Mouse (Mus musculus) 3134 (cell line): ENCODE data around the gene Ctdnep1.
"Not testable (repeated sequence)": the region's sequence is repeated elsewhere in the genome, so short reads cannot be mapped to it uniquely, and the experiment has no call there.

ENCODE experiments used
- DNase-seq: peaks from one replicate; pipeline ENCODE4 v3.0.0-alpha.2; 2011; ENCODE audit warnings: low spot score; ENCODE audit not compliant: insufficient read length; ENCODE audit errors: extremely low read depth

Ctdnep1 gene

GRCm38 (mm10) chr11:70005521-70005920, 24.6 kb downstream of the Ctdnep1 start:
- DNase-seq, result no peak

GRCm38 (mm10) chr11:70010033-70010432, 29.1 kb downstream of the Ctdnep1 start:
- DNase-seq, result no peak

- DNase-seq, result no peak
Observed at GRCm38 (mm10) chr11:70010548-70010947, 29.6 kb downstream of the Ctdnep1 start.

- no peak for DNase-seq
Observed at GRCm38 (mm10) chr11:70010961-70011360, 30.0 kb downstream of the Ctdnep1 start.

GRCm38 (mm10) chr11:70012931-70013330, 32.0 kb downstream of the Ctdnep1 start:
- DNase-seq, result no peak

- DNase-seq, result no peak
Observed at GRCm38 (mm10) chr11:70013408-70013807, 32.5 kb downstream of the Ctdnep1 start.

GRCm38 (mm10) chr11:70014051-70014450, 33.1 kb downstream of the Ctdnep1 start:
- DNase-seq, result no peak

GRCm38 (mm10) chr11:70014880-70015558, 34.1 kb downstream of the Ctdnep1 start, which contains the start of gene Acadvl:
Gene Acadvl (minus strand): TSS chr11:70015411.
- peak; percentile 85 for DNase-seq

GRCm38 (mm10) chr11:70015677-70016076, 34.7 kb downstream of the Ctdnep1 start:
- DNase-seq, result no peak

GRCm38 (mm10) chr11:70016177-70016576, 35.2 kb downstream of the Ctdnep1 start:
- DNase-seq, result not testable (repeated sequence)

- no peak for DNase-seq
Observed at GRCm38 (mm10) chr11:70016669-70017068, 35.7 kb downstream of the Ctdnep1 start, which contains the start of gene Dlg4. Gene Dlg4 (plus strand): TSS chr11:70016942.

- DNase-seq, result no peak
Observed at GRCm38 (mm10) chr11:70017199-70017767, 36.3 kb downstream of the Ctdnep1 start.

GRCm38 (mm10) chr11:70018131-70018990, 37.4 kb downstream of the Ctdnep1 start:
- DNase-seq, result peak; percentile 46

- no peak for DNase-seq
Observed at GRCm38 (mm10) chr11:70019495-70020021, 38.6 kb downstream of the Ctdnep1 start.

- DNase-seq, result no peak
Observed at GRCm38 (mm10) chr11:70020022-70020631, 39.2 kb downstream of the Ctdnep1 start.

- DNase-seq, result peak; percentile 67
Observed at GRCm38 (mm10) chr11:70020731-70021263, 39.8 kb downstream of the Ctdnep1 start.

- DNase-seq, result peak; percentile 95
Observed at GRCm38 (mm10) chr11:70021264-70022132, 40.5 kb downstream of the Ctdnep1 start.

- no peak for DNase-seq
Observed at GRCm38 (mm10) chr11:70023481-70024150, 42.7 kb downstream of the Ctdnep1 start.

GRCm38 (mm10) chr11:70024151-70024514, 43.2 kb downstream of the Ctdnep1 start:
- no peak for DNase-seq
